Mouse (Mus musculus) midbrain, embryonic 16.5 days (tissue): ENCODE measurements around the gene Sycp2l. TPM values are rescaled to one million over a fixed set of nuclear protein-coding genes. Genes with fewer than 3 reads are reported as not detected.

Experiments used
- ATAC-seq: fragments of 200-750 bp; cut with Nextera tagmentation; 2 replicates; pipeline ENCODE4 v1.8.0; 2017; ENCODE audit warnings: moderate TSS enrichment
- H3K27ac ChIP-seq: fragments of 300-500 bp; sonication (generic); 2 replicates; pipeline ENCODE4 v1.5.1; 2014; ENCODE audit warnings: mild to moderate bottlenecking, low read length, mixed read lengths
- H3K27me3 ChIP-seq: fragments of 300-500 bp; sonication (generic); 2 replicates; pipeline ENCODE4 v1.6.1; 2014; ENCODE audit warnings: low read depth, low read length, mixed read lengths; ENCODE audit not compliant: control insufficient read depth, insufficient read depth
- H3K36me3 ChIP-seq: fragments of 300-500 bp; sonication (generic); 2 replicates; pipeline ENCODE4 v1.6.1; 2014; ENCODE audit warnings: mild to moderate bottlenecking, low read length, moderate library complexity, mixed read lengths; ENCODE audit not compliant: control insufficient read depth, insufficient read depth
- H3K4me1 ChIP-seq: fragments of 300-500 bp; sonication (generic); 2 replicates; pipeline ENCODE4 v1.6.1; 2014; ENCODE audit warnings: mild to moderate bottlenecking, low read length, mixed read lengths; ENCODE audit not compliant: control insufficient read depth, insufficient read depth
- H3K4me2 ChIP-seq: fragments of 300-500 bp; sonication (generic); 2 replicates; pipeline ENCODE4 v1.6.1; 2014; ENCODE audit warnings: mild to moderate bottlenecking, low read length, mixed read lengths
- H3K4me3 ChIP-seq: fragments of 300-500 bp; sonication (generic); 2 replicates; pipeline ENCODE4 v1.5.1; 2014; ENCODE audit warnings: low read depth, mild to moderate bottlenecking, low read length, moderate library complexity, mixed read lengths
- H3K9ac ChIP-seq: fragments of 300-500 bp; sonication (generic); 2 replicates; pipeline ENCODE4 v1.6.1; 2014; ENCODE audit warnings: low read depth, low read length, mixed read lengths
- H3K9me3 ChIP-seq: fragments of 300-500 bp; sonication (generic); replicated peaks from 2 replicates; pipeline ENCODE4 v1.6.1; 2014; ENCODE audit warnings: mild to moderate bottlenecking, low read length, mixed read lengths; ENCODE audit not compliant: control insufficient read depth, poor library complexity, severe bottlenecking
- WGBS: fragments of 180-500 bp; shearing (Covaris S2); extraction: QIAGEN DNeasy Blood & Tissue Kit; methylation state at CpG from one replicate; pipeline ENCODE4 v1.1.7; 2014; 5-methylcytosine and 5-hydroxymethylcytosine counted together
- polyA plus RNA-seq: library from polyadenylated mRNA; unstranded; fragments of >200 nt; fragmentation: Nextera tagmentation; extraction: Ambion mirVana; gene quantifications from 2 replicates; pipeline ENCODE4 v1.2.1, GENCODE M21; 2015

Gene Sycp2l
- polyA plus RNA-seq = 0.07 TPM in 1 of 2 replicates, not detected in the other

- Histone ChIP-seq H3K9me3 (no peaks in the 10 kb centered on the region), H3K4me1 (no peaks in the 10 kb centered on the region), H3K4me2 (peak within 1 kb of the TSS; percentile 25), H3K36me3 (no peaks in the 10 kb centered on the region), H3K27me3 (peaks cover 3% of the 10 kb centered on the region), H3K4me3 (no peak within 1 kb of the TSS), H3K9ac (no peak within 1 kb of the TSS), H3K27ac (no peak within 1 kb of the TSS)
- WGBS = 30% methylated on average over 14 of the region's 14 CpGs
- no peak for ATAC-seq
Observed at GRCm38 (mm10) chr13:41113940-41114339, at the start of gene Sycp2l. Sycp2l (plus strand) TSS chr13:41114307.

- no peak for ATAC-seq
- no peaks in the 10 kb centered on the region for H3K4me1 ChIP-seq
- H3K9me3 ChIP-seq = no peaks in the 10 kb centered on the region
- H3K9ac ChIP-seq = no peak overlapping the region
- no peaks in the 10 kb centered on the region for H3K27me3 ChIP-seq
- H3K4me2 ChIP-seq = no peak overlapping the region
- H3K4me3 ChIP-seq = no peak overlapping the region
- no peak overlapping the region for H3K27ac ChIP-seq
- WGBS = 96% methylated on average over 4 of the region's 4 CpGs
- H3K36me3 ChIP-seq = no peaks in the 10 kb centered on the region
Observed at GRCm38 (mm10) chr13:41067618-41068017, 46.5 kb upstream of the Sycp2l start.

DNA sequence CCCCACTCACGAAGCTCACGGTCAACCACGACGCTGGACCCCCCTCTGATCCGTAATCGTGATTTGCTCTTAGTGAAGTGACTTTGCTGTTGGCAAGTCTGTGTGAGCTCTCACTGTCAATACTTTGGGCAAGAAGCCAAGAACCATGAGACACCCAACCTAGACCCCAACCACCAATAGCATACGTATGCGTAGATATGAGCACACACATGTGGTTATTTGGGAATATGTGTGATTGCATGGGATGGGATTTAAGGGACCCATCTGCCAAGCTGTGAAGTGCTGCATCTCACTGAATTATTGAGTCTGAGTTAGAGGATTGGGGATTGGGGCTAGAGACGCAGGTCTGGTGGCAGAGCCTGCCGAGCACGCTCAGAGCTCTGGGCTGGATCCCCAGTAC lies 42.5 kb upstream of the Sycp2l start:
- H3K27me3 ChIP-seq = peaks cover 3% of the 10 kb centered on the region
- WGBS = 90% methylated on average over 11 of the region's 11 CpGs
- no peak for ATAC-seq
- H3K9me3 ChIP-seq = no peaks in the 10 kb centered on the region
- H3K4me2 ChIP-seq = no peak overlapping the region
- no peaks in the 10 kb centered on the region for H3K4me1 ChIP-seq
- H3K4me3 ChIP-seq = no peak overlapping the region
- no peaks in the 10 kb centered on the region for H3K36me3 ChIP-seq
- no peak overlapping the region for H3K9ac ChIP-seq
- H3K27ac ChIP-seq = no peak overlapping the region

GRCm38 (mm10) chr13:41073819-41074218 lies 40.3 kb upstream of the Sycp2l start:
- no peak overlapping the region for H3K9ac ChIP-seq
- WGBS = 90% methylated on average over 5 of the region's 5 CpGs
- H3K4me3 ChIP-seq = no peak overlapping the region
- no peak overlapping the region for H3K27ac ChIP-seq
- no peak for ATAC-seq
- H3K9me3 ChIP-seq = no peaks in the 10 kb centered on the region
- H3K4me1 ChIP-seq = peaks cover 2% of the 10 kb centered on the region; the same call in 1 of the 2 replicates
- no peaks in the 10 kb centered on the region for H3K36me3 ChIP-seq
- no peak overlapping the region for H3K4me2 ChIP-seq
- H3K27me3 ChIP-seq = peaks cover 3% of the 10 kb centered on the region

DNA sequence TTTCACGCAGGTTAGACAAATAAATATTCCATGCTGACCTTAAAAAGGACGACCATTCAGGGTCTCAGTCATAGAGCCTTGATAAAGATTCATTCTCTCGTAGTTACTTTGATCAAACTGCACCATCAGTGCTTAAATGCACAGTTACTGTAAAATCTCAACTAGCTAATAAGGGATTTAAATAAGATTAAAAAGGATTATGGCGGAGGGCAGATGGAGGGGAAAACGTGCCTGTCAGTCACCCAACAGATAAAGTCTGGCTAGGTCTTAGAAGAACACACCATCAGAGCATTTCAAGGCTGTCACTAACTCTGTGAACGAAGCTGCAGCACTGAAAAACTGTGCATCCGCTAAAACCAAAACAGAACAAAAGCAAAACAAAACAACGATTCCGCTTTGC lies 36.2 kb upstream of the Sycp2l start:
- Histone ChIP-seq H3K4me2 (peak overlapping the region; percentile 86), H3K9ac (no peak overlapping the region), H3K27ac (no peak overlapping the region), H3K4me1 (peaks cover 2% of the 10 kb centered on the region; the same call in 1 of the 2 replicates), H3K9me3 (no peaks in the 10 kb centered on the region), H3K4me3 (no peak overlapping the region), H3K36me3 (no peaks in the 10 kb centered on the region), H3K27me3 (peaks cover 6% of the 10 kb centered on the region)
- ATAC-seq = no peak
- 28% methylated on average over 9 of the region's 9 CpGs for WGBS

DNA sequence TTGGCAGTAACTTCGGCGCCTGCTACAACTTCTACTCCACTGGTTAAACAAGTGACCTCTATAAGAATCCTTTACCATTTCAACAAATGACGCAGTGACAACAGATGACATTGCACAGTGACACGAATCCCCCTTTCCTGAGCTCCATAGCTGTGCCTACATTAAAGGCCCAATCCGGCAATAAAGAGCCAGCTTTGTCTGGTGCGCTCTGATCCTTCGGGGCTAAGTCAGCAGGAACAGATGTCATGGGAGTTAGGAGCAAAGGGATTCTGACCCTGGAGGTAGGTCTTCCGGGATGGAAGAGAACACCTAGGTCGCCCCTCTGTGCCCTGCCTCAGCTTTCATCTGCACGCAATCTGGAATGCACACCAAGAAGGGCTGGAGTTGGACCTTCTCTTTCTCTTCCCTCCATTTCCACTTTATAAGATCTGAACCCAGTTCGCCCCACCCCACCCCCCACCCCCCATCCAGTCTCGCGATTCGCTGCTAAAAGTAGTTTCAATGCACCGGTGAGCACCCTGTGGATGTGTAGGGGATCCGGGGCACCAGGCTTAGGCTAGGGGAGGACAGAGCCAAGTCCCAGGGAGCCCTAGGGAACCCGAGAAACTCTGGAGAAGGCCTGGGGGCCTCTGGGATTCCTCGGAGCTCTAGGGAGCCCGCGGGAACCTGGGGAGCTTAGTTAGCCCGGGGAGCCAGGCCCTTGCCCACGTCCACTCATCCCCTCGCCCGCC lies 35.3 kb upstream of the Sycp2l start:
- H3K4me3 ChIP-seq = peak overlapping the region; percentile 60
- peak overlapping the region; percentile 86 for H3K4me2 ChIP-seq
- WGBS = 6% methylated on average over 21 of the region's 24 CpGs
- no peaks in the 10 kb centered on the region for H3K9me3 ChIP-seq
- H3K36me3 ChIP-seq = no peaks in the 10 kb centered on the region
- H3K9ac ChIP-seq = peak overlapping the region; percentile 61
- H3K4me1 ChIP-seq = peaks cover 2% of the 10 kb centered on the region; the same call in 1 of the 2 replicates
- H3K27ac ChIP-seq = 0 out of 2 replicates have a peak overlapping the region, but pooled peaks have one; percentile 9
- H3K27me3 ChIP-seq = peaks cover 6% of the 10 kb centered on the region
- ATAC-seq = peak; percentile 78

GRCm38 (mm10) chr13:41079421-41079780 lies 34.7 kb upstream of the Sycp2l start, which contains the start of gene Mak:
Mak (minus strand) TSS chr13:41079706.
- Histone ChIP-seq H3K36me3 (no peaks in the 10 kb centered on the region), H3K9ac (peak within 1 kb of the TSS; percentile 61), H3K9me3 (no peaks in the 10 kb centered on the region), H3K4me2 (peak within 1 kb of the TSS; percentile 86), H3K27me3 (peaks cover 6% of the 10 kb centered on the region), H3K4me1 (peaks cover 2% of the 10 kb centered on the region; the same call in 1 of the 2 replicates), H3K27ac (0 out of 2 replicates have a peak within 1 kb of the TSS, but pooled peaks have one; percentile 9), H3K4me3 (peak within 1 kb of the TSS; percentile 60)
- WGBS = under 1% methylated on average over 34 of the region's 40 CpGs
- peak; percentile 95 for ATAC-seq

GRCm38 (mm10) chr13:41079859-41080258 lies 34.2 kb upstream of the Sycp2l start:
- peaks cover 6% of the 10 kb centered on the region for H3K27me3 ChIP-seq
- no peak overlapping the region for H3K27ac ChIP-seq
- H3K4me3 ChIP-seq = no peak overlapping the region
- no peaks in the 10 kb centered on the region for H3K36me3 ChIP-seq
- no peak overlapping the region for H3K9ac ChIP-seq
- H3K4me1 ChIP-seq = peaks cover 2% of the 10 kb centered on the region; the same call in 1 of the 2 replicates
- 41% methylated on average over 5 of the region's 5 CpGs for WGBS
- no peaks in the 10 kb centered on the region for H3K9me3 ChIP-seq
- ATAC-seq = no peak
- peak overlapping the region; percentile 86 for H3K4me2 ChIP-seq

DNA sequence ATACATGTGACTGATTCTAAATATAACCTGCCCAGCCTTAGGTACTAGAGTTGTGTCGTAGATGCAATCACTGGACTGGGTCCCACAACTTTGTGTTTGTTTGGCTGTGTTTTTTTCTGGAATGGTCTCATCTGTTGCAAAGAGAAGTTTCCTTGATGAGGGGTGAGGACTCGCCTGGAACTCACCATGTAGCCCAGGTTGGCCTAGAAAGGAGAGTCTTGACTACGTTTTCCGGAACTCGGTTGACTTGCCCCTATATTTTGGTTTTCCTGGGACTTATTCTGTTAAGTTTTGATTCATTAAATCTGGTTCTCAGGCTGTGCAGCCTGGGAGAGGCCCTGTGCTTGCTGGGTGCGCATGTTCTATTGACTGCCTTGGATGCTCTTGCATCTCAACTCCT lies 33.4 kb upstream of the Sycp2l start:
- no peak overlapping the region for H3K27ac ChIP-seq
- peaks cover 2% of the 10 kb centered on the region; the same call in 1 of the 2 replicates for H3K4me1 ChIP-seq
- no peak overlapping the region for H3K4me3 ChIP-seq
- H3K27me3 ChIP-seq = peaks cover 6% of the 10 kb centered on the region
- H3K9me3 ChIP-seq = no peaks in the 10 kb centered on the region
- no peaks in the 10 kb centered on the region for H3K36me3 ChIP-seq
- ATAC-seq = no peak
- no peak overlapping the region for H3K4me2 ChIP-seq
- H3K9ac ChIP-seq = no peak overlapping the region
- WGBS = 92% methylated on average over 6 of the region's 6 CpGs
